Mouse (Mus musculus) adrenal gland, postnatal 14 days (tissue): Measurements from ENCODE around the gene Cacng1. TPM values are rescaled to one million over a fixed set of nuclear protein-coding genes. Genes with fewer than 3 reads are reported as not detected.

ENCODE experiments used
- DNase-seq: peaks from one replicate; pipeline ENCODE4 v3.0.0; 2021; ENCODE audit warnings: mixed read lengths
- total RNA-seq: library from RNA; stranded (reverse); gene quantifications from 2 replicates; pipeline ENCODE4 v1.2.3, GENCODE M21; 2021

The Cacng1 gene
- total RNA-seq, 1 experiment from 2014 or later: 0.26 TPM

GRCm38 (mm10) chr11:107707897-107708610 lies 8.3 kb downstream of the Cacng1 start:
- DNase-seq: no peak

DNA sequence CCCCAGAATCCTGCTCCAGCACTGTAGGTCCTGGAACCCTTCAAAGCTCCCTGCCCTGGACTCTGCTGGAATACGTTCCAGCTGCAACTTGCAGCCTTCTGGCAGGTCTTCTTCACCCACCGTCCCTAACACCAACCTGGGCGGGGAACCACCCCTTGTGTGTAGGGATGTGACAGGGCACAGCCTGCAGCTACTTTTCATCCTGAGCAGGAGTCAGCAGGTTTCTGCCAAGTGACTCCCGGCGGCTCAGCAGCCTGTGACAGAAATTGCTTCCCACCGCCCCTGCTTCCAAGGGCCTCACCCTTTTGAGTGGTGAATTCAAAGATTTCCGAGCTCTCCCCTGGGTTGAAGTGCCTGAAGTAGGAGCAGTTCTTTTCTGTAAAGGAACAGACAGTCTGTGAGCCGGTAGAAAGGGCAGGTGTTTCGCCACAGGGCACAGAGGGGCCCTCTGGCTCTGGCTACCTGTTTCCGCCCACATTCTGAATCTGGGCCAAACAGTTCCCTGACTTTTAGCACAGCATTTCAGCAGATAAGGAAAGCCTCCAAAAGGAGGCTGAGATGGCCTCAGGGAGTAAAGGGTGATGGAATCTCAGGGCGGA lies 10.7 kb downstream of the Cacng1 start:
- no peak for DNase-seq

- no peak for DNase-seq
Observed at GRCm38 (mm10) chr11:107705060-107705459, 11.3 kb downstream of the Cacng1 start.

DNA sequence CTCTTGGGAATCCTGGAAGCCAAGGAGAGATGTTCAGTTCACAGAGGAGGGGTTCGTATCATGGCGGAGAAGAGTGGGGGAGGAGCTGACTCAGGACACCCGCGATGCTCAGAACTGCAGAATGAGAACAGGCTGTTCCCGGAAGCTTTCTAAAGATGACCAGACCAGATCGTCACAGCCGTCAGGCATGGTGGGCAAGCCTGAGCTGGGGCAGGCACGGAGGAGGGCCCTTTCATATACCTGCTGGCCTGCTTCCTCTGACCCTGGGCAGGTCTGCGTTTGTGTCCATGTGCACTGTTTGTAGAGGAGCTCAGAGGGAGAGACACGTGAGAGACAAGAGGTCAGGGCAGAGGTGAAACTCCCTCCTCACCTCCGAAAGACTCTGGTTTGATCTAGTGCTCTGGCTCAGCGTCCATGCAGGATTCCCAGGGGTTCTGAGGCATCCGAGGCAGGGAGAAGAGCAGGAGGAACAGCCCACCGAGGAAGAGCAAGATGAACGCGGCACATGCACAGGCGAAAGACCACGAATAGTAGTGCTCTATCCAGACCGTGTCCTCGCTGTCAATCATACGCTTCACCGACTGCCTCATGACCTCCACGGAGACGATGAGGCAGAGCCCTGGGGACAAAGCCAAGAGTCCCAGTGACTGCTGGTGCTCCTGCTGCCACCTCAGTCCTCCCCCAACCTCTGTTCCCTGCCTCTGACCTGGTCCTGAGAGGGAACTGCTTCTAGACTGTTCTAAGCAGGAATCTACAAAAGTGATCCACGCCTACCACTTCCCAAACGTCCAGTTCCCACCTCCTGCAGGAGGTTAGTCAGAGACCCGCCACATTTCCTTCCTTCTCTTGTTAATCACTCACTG lies 12.8 kb downstream of the Cacng1 start:
- peak; percentile 58 for DNase-seq

DNA sequence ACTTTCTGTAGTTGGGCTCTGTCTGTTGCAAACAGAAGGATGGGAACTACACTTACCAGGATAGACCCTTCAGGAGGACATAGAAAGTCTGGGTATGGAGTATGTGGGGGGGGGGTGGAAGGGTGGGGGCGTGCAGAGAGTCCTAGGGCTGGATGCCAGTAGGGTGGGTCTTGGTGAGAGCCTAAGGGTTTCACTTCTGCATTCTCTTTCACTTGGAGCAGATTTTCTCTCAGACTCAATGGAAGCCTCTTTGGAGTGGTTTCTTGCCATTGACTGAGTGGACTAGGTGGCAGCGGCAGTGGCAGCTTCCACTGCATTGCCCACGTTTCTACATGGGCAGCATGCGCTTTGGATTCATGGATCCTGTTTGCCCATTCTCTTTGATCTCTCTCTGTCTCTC lies 16.4 kb downstream of the Cacng1 start:
- DNase-seq: no peak

- DNase-seq: no peak
Observed at GRCm38 (mm10) chr11:107693338-107693737, 23.0 kb downstream of the Cacng1 start.

DNA sequence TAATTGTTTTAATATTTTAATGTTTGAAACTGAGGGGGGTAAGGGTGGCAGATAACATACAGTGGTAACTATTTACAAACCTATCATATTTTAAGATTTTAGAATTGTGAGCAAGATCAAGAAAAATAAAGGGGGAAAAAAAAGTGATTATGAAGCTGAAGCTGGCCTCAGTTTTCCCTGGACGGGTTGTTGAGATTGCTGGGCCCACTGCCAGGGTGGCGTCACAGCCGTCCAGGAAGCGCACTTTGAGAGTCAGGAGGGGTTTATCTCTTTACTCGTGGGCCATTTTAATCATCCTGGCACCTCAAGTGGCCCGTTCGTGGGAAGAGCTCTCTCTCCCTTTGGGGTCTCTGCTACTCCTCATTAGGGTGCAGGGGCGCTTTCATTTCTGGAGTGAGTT lies 24.8 kb downstream of the Cacng1 start:
- DNase-seq: no peak

- DNase-seq: no peak
Observed at GRCm38 (mm10) chr11:107688480-107688879, 27.8 kb downstream of the Cacng1 start.

DNA sequence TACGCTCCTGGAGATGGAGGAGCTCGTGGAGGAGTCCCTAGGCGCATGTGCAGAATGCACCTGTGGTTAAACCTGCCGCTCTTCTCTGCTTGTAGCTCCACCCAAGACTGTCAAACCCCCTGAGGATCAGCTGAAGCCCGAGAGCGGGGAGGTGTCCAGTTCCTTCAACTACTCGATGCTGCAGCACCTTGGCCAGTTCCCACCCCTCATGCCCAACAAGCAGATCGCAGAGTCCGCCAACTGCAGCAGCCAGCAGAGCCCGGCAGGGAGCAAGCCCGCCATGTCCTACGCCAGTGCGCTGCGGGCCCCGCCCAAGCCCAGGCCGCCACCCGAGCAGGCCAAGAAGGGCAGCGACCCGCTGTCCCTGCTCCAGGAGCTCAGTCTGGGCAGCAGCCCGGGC lies 30.0 kb downstream of the Cacng1 start:
- no peak for DNase-seq

- DNase-seq: no peak
Observed at GRCm38 (mm10) chr11:107683544-107684465, 32.5 kb downstream of the Cacng1 start.

GRCm38 (mm10) chr11:107682694-107683355 lies 33.5 kb downstream of the Cacng1 start:
- no peak for DNase-seq

- DNase-seq: no peak
Observed at GRCm38 (mm10) chr11:107676207-107676940, 39.9 kb downstream of the Cacng1 start.

GRCm38 (mm10) chr11:107675246-107675645 lies 41.1 kb downstream of the Cacng1 start:
- peak; percentile 38 for DNase-seq

DNA sequence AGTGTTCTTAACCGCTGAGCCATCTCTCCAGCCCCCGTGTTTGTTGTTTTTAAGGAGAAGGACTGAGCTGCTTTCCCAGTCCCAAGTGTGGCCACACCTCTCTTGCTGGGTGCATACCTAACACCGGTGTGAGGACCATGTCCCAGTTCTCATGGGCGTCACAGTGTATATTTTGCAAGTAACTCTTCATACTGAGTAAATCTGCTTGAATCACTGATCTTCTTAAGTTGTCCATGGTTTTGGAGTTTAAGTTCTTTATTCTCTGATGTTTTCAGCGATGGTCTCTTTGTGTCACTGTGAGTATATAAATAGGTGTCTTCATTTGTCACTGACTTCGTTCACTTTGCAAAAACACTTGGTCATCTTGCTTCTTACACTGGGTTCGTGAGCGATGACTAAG lies 41.7 kb downstream of the Cacng1 start:
- DNase-seq: no peak

DNA sequence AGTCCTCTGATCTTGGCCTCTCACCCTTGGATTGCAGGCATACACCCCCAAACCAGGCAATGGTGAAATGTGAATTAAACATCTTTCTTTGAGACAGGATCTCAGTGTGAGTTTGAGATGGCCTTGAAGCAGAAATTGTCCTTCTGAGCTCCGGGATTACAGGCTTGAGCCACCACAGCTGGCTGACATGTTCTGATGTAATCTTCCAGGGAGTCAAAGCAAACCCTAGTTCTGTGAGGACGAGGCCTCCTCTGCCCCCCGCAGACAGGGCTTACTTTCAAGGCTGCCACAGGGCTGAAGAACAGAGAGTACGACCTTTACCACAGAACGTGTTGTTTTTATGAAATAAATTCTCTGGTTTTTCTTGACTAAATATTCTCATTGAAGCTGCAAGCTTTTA lies 42.3 kb downstream of the Cacng1 start:
- peak; percentile 42 for DNase-seq

- no peak for DNase-seq
Observed at GRCm38 (mm10) chr11:107668977-107669376, 47.3 kb downstream of the Cacng1 start.

- DNase-seq: no peak
Observed at GRCm38 (mm10) chr11:107668223-107668622, 48.1 kb downstream of the Cacng1 start.

DNA sequence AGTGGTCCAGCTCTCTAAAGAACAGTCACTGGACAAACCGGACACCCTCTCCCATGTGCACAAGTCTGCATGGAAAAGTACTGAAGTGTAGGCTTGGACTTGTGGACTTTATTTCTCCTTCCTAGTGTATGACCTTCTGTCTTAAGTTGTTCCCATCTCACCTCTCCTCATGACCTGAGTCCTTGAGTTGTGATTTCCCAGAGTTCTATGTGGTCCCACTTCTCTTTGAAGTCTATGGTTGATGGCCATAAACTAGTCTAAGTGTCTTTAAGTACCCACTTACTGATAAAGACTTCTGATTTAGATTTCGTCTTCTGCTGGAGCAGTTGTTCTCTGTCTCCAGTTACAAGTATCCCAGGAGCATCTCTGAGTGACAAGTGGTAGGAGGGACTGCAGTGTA lies 48.8 kb downstream of the Cacng1 start:
- no peak for DNase-seq

DNA sequence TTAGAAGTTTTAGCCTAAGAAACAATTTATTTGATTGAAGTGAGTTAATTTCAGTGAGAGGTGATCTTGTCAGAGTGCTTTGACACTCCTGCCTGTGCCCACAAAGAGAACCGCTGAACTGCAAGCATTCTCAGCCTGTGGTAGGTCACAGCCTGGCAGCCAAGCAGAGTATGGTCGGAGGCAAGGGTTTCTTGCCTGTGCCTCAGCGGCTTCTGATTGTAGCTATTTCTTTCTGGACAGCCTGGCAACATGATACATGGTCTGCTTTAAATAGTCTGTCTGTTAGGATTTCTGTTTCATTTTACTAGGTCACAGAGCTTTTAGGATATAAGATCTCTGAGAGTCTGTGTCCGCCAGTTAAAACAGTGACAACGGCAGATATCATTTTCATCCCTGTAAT lies 53.7 kb downstream of the Cacng1 start:
- DNase-seq: no peak

- no peak for DNase-seq
Observed at GRCm38 (mm10) chr11:107660452-107660851, 55.9 kb downstream of the Cacng1 start.

GRCm38 (mm10) chr11:107657117-107657516 lies 59.2 kb downstream of the Cacng1 start:
- DNase-seq: no peak
